Mouse (Mus musculus): ENCODE measurements around the gene Setd4. TPM values are rescaled to one million over a fixed set of nuclear protein-coding genes. Genes with fewer than 3 reads are reported as not detected.

Setd4 gene
- polyA plus RNA-seq, 1 experiment from 2014 or later = 71.7 TPM

- peak; percentile 44 for DNase-seq (ENCODE audit: low spot score)
These were observed 56.7 kb downstream of the Setd4 start for GRCm38 (mm10) chr16:93547122-93547521.

- DNase-seq (ENCODE audit: low spot score) = no peak
These were observed 57.4 kb downstream of the Setd4 start for GRCm38 (mm10) chr16:93546354-93546965.

GRCm38 (mm10) chr16:93544931-93545330 lies 58.9 kb downstream of the Setd4 start:
- no peak for DNase-seq (ENCODE audit: low spot score)

GRCm38 (mm10) chr16:93543704-93544103 lies 60.2 kb downstream of the Setd4 start:
- peak; percentile 88 for DNase-seq (ENCODE audit: low spot score)

- no peak for DNase-seq (ENCODE audit: low spot score)
These were observed 64.0 kb downstream of the Setd4 start for GRCm38 (mm10) chr16:93539891-93540290.

GRCm38 (mm10) chr16:93535151-93535853 lies 68.6 kb downstream of the Setd4 start:
- no peak for DNase-seq (ENCODE audit: low spot score)

Other genes starting within 250 kb of the Setd4 start
- 82.5 and 89.5 TPM in 2 replicates for gene Cbr1, start 1.8 kb upstream of the Setd4 start, polyA plus RNA-seq (2015; fragmentation: Nextera tagmentation; extraction: Ambion mirVana)
- gene Gm5678, start 24.0 kb upstream of the Setd4 start, polyA plus RNA-seq (2015; fragmentation: Nextera tagmentation; extraction: Ambion mirVana) = 0.18 and 0.25 TPM in 2 replicates
- gene Cbr3, start 79.2 kb upstream of the Setd4 start, polyA plus RNA-seq (2015; fragmentation: Nextera tagmentation; extraction: Ambion mirVana) = 8.4 and 8.5 TPM in 2 replicates
- 11.9 and 17.1 TPM in 2 replicates for gene Dop1b, start 107.8 kb upstream of the Setd4 start, polyA plus RNA-seq (2015; fragmentation: Nextera tagmentation; extraction: Ambion mirVana)
- gene Morc3, start 228.1 kb upstream of the Setd4 start, polyA plus RNA-seq (2015; fragmentation: Nextera tagmentation; extraction: Ambion mirVana) = 37.9 and 39.9 TPM in 2 replicates